In the genomic region with DNA sequence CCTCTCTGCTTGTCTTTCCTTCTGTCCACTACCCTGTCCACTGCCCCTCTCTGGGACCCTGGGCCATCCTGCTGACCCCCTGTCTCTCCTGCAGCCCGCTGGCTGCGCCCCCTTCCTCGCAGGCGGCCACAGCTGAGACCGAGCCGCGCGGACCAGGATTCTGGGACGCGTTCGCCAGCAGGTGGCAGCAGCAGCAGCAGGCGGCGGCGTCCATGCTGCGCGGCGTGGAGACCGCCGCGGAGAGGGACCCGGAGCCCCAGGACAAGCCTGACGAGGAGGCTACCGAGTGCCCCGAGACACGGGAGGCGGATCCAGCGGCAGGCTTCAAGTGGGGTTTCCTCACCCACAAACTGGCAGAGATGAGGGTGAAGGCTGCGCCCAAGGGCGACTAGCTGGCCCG, we compare ENCODE assay signal across 8 mouse cellular contexts. TPM values are rescaled to one million over a fixed set of nuclear protein-coding genes. Genes with fewer than 3 reads are reported as not detected.
DNase-seq lines count a peak whose midpoint lies in the region; ATAC-seq and TF ChIP-seq lines count a peak whose summit lies in the region.

No protein-coding gene starts in this region.

- H3K4me2 ChIP-seq in intestine, embryonic 14.5 days (ENCODE audit: low read length): peak overlapping the region; percentile 46
- H3K4me2 ChIP-seq in limb, embryonic 14.5 days (replicated peaks; ENCODE audit: low read depth, low read length, severe bottlenecking): peak overlapping the region; percentile 71
- peak overlapping the region; percentile 77 for H3K4me2 ChIP-seq in midbrain, embryonic 16.5 days (ENCODE audit: low read length)

- H3K4me1 ChIP-seq in intestine, embryonic 14.5 days (replicated peaks; ENCODE audit: control insufficient read depth, insufficient read depth, low read length): peaks cover 39% of the 10 kb centered on the region
- peaks cover 32% of the 10 kb centered on the region for H3K4me1 ChIP-seq in limb, embryonic 14.5 days (ENCODE audit: control insufficient read depth, insufficient read depth, low read length)
- peaks cover 27% of the 10 kb centered on the region for H3K4me1 ChIP-seq in midbrain, embryonic 16.5 days (ENCODE audit: control insufficient read depth, insufficient read depth, low read length)

- intact Hi-C loops in gastrocnemius, postnatal 14 days (cut with DNase I; ENCODE audit: low total_unique reads): loop anchor here (5.0 to 10.0 kb wide), 3 partner anchors 43 to 235 kb away; no protein-coding TSS in a partner anchor

- H3K27me3 ChIP-seq in intestine, embryonic 14.5 days (replicated peaks; ENCODE audit: control insufficient read depth, insufficient read depth, low read length): peaks cover 68% of the 10 kb centered on the region
- peaks cover 58% of the 10 kb centered on the region for H3K27me3 ChIP-seq in limb, embryonic 14.5 days (ENCODE audit: control insufficient read depth, insufficient read depth, low read length)
- H3K27me3 ChIP-seq in midbrain, embryonic 16.5 days (ENCODE audit: control insufficient read depth, insufficient read depth, low read depth, low read length): peaks cover 43% of the 10 kb centered on the region

- no peak overlapping the region for H3K9ac ChIP-seq in intestine, embryonic 14.5 days (ENCODE audit: low read length)
- peak overlapping the region; percentile 34 for H3K9ac ChIP-seq in limb, embryonic 14.5 days (ENCODE audit: low read depth, low read length, severe bottlenecking)
- H3K9ac ChIP-seq in midbrain, embryonic 16.5 days (ENCODE audit: low read depth, low read length): peak overlapping the region; percentile 57

- 1% methylated on average over 30 of the region's 30 CpGs for WGBS in intestine, embryonic 14.5 days
- WGBS in limb, embryonic 14.5 days: 1% methylated on average over 30 of the region's 30 CpGs
- WGBS in midbrain, embryonic 16.5 days: 1% methylated on average over 30 of the region's 30 CpGs

- TF ChIP-seq POLR2A in limb, embryonic 14.5 days (IDR thresholded peaks at IDR 0.05; ENCODE audit: borderline replicate concordance, extremely low read depth, insufficient read depth, insufficient read length): no peak

- peak overlapping the region; percentile 6 for H3K4me3 ChIP-seq in intestine, embryonic 14.5 days (ENCODE audit: low read depth, low read length)
- H3K4me3 ChIP-seq in limb, embryonic 14.5 days (replicated peaks; ENCODE audit: low read length): peak overlapping the region; percentile 53
- H3K4me3 ChIP-seq in midbrain, embryonic 16.5 days (ENCODE audit: low read depth, low read length): peak overlapping the region; percentile 59

- no peaks in the 10 kb centered on the region for H3K36me3 ChIP-seq in intestine, embryonic 14.5 days (ENCODE audit: control insufficient read depth, insufficient read depth, low read length)
- H3K36me3 ChIP-seq in limb, embryonic 14.5 days (ENCODE audit: control insufficient read depth, insufficient read depth, low read length): no peaks in the 10 kb centered on the region
- no peaks in the 10 kb centered on the region for H3K36me3 ChIP-seq in midbrain, embryonic 16.5 days (ENCODE audit: control insufficient read depth, insufficient read depth, low read length)

- no peaks in the 10 kb centered on the region for H3K9me3 ChIP-seq in intestine, embryonic 14.5 days (ENCODE audit: control insufficient read depth, low read length)
- H3K9me3 ChIP-seq in limb, embryonic 14.5 days (ENCODE audit: control insufficient read depth, low read length): no peaks in the 10 kb centered on the region
- H3K9me3 ChIP-seq in midbrain, embryonic 16.5 days (replicated peaks; ENCODE audit: control insufficient read depth, low read length, poor library complexity, severe bottlenecking): no peaks in the 10 kb centered on the region

- DNase-seq in adrenal gland, adult (ENCODE audit: inconsistent age in 2 of 2, low spot score in 1 of 2): peak; percentile 67 to 87
- DNase-seq in adrenal gland, adult 8-10 months: no peak
- DNase-seq in cerebellum, postnatal 4 days (ENCODE audit: low spot score in 2 of 2): peak; percentile 52 to 79
- DNase-seq in gastrocnemius, postnatal 14 days: peak; percentile 77
- DNase-seq in intestine, embryonic 14.5 days (ENCODE audit: low spot score): peak; percentile 92
- DNase-seq in limb, embryonic 14.5 days (ENCODE audit: low spot score): peak; percentile 71
- peak; percentile 24 to 60 for DNase-seq in spleen, postnatal 14 days (ENCODE audit: low spot score in 2 of 2)

- peak; percentile 51; the same call in 1 of the 2 replicates for ATAC-seq in intestine, embryonic 14.5 days (replicated peaks; ENCODE audit: low FRiP score, low TSS enrichment, low read depth)
- ATAC-seq in limb, embryonic 14.5 days (ENCODE audit: low FRiP score, low read depth): peak; percentile 66
- ATAC-seq in midbrain, embryonic 16.5 days: peak; percentile 30; the same call in 1 of the 2 replicates

- H3K27ac ChIP-seq in intestine, embryonic 14.5 days (ENCODE audit: low read depth): no peak overlapping the region
- no peak overlapping the region for H3K27ac ChIP-seq in limb, embryonic 14.5 days (replicated peaks; ENCODE audit: low read depth, low read length)
- no peak overlapping the region for H3K27ac ChIP-seq in midbrain, embryonic 16.5 days (ENCODE audit: low read length)

RNA-seq across cellular contexts. Expression of a gene that starts 2.9 kb away (rescaled TPM):
- not detected for total RNA-seq in adrenal gland, adult 8-10 months (2022)
- total RNA-seq in gastrocnemius, postnatal 14 days (2021): not detected
- not detected in 2 replicates for polyA plus RNA-seq in intestine, embryonic 14.5 days (2014; fragmentation: Nextera tagmentation; extraction: Ambion mirVana)
- not detected in 2 replicates for polyA plus RNA-seq in limb, embryonic 14.5 days (2012; rRNA removed)
- not detected in 2 replicates for polyA plus RNA-seq in limb, embryonic 14.5 days (2014; fragmentation: Nextera tagmentation; extraction: Ambion mirVana)
- not detected in 2 replicates for polyA plus RNA-seq in midbrain, embryonic 16.5 days (2015; fragmentation: Nextera tagmentation; extraction: Ambion mirVana)

RNA-seq across cellular contexts. Expression of a gene that starts 4.3 kb away (rescaled TPM):
- total RNA-seq in adrenal gland, adult 8-10 months (2022): 10 to 100 TPM in 2 of 4 experiments, 1 to 10 TPM in 2; 9.5 to 12.5 (median 10.1) TPM
- 1 to 10 TPM; 5.9 to 6.0 TPM for total RNA-seq in gastrocnemius, postnatal 14 days (2021)
- polyA plus RNA-seq in intestine, embryonic 14.5 days (2014; fragmentation: Nextera tagmentation; extraction: Ambion mirVana): 3.8 and 4.5 TPM in 2 replicates
- polyA plus RNA-seq in limb, embryonic 14.5 days (2012; rRNA removed): 9.7 and 13.1 TPM in 2 replicates
- 5.2 and 5.4 TPM in 2 replicates for polyA plus RNA-seq in limb, embryonic 14.5 days (2014; fragmentation: Nextera tagmentation; extraction: Ambion mirVana)
- 12.9 and 16.2 TPM in 2 replicates for polyA plus RNA-seq in midbrain, embryonic 16.5 days (2015; fragmentation: Nextera tagmentation; extraction: Ambion mirVana)

RNA-seq across cellular contexts. Expression of a gene that starts 4.3 kb away (rescaled TPM):
- 10 to 100 TPM; 10.4 to 11.6 (median 11.6) TPM for total RNA-seq in adrenal gland, adult 8-10 months (2022)
- 1 to 10 TPM; 4.1 to 4.7 TPM for total RNA-seq in gastrocnemius, postnatal 14 days (2021)
- polyA plus RNA-seq in intestine, embryonic 14.5 days (2014; fragmentation: Nextera tagmentation; extraction: Ambion mirVana): 17.5 and 20.7 TPM in 2 replicates
- 15.8 and 18.1 TPM in 2 replicates for polyA plus RNA-seq in limb, embryonic 14.5 days (2012; rRNA removed)
- polyA plus RNA-seq in limb, embryonic 14.5 days (2014; fragmentation: Nextera tagmentation; extraction: Ambion mirVana): 17.3 and 18.9 TPM in 2 replicates
- polyA plus RNA-seq in midbrain, embryonic 16.5 days (2015; fragmentation: Nextera tagmentation; extraction: Ambion mirVana): 12.4 and 13.4 TPM in 2 replicates

RNA-seq across cellular contexts. Expression of a gene that starts 6.2 kb away (rescaled TPM):
- total RNA-seq in adrenal gland, adult 8-10 months (2022): not detected
- not detected for total RNA-seq in gastrocnemius, postnatal 14 days (2021)
- 0.24 and 0.41 TPM in 2 replicates for polyA plus RNA-seq in intestine, embryonic 14.5 days (2014; fragmentation: Nextera tagmentation; extraction: Ambion mirVana)
- 0.10 TPM in 1 of 2 replicates, not detected in the other for polyA plus RNA-seq in limb, embryonic 14.5 days (2012; rRNA removed)
- 0.67 and 0.76 TPM in 2 replicates for polyA plus RNA-seq in limb, embryonic 14.5 days (2014; fragmentation: Nextera tagmentation; extraction: Ambion mirVana)
- polyA plus RNA-seq in midbrain, embryonic 16.5 days (2015; fragmentation: Nextera tagmentation; extraction: Ambion mirVana): 0.24 and 0.51 TPM in 2 replicates

RNA-seq across cellular contexts. Expression of a gene that starts 11.5 kb away (rescaled TPM):
- under 1 TPM; 0.17 to 0.65 (median 0.46) TPM for total RNA-seq in adrenal gland, adult 8-10 months (2022)
- total RNA-seq in gastrocnemius, postnatal 14 days (2021): 1 to 10 TPM; 7.5 to 8.9 TPM
- 6.1 and 7.5 TPM in 2 replicates for polyA plus RNA-seq in intestine, embryonic 14.5 days (2014; fragmentation: Nextera tagmentation; extraction: Ambion mirVana)
- polyA plus RNA-seq in limb, embryonic 14.5 days (2012; rRNA removed): 2.8 and 3.3 TPM in 2 replicates
- 2.0 TPM in 2 replicates for polyA plus RNA-seq in limb, embryonic 14.5 days (2014; fragmentation: Nextera tagmentation; extraction: Ambion mirVana)
- polyA plus RNA-seq in midbrain, embryonic 16.5 days (2015; fragmentation: Nextera tagmentation; extraction: Ambion mirVana): 0.11 and 0.13 TPM in 2 replicates

Comparison
In these comparisons a context has a peak if more than half of its experiments do, and no peak if none do; other contexts are left out.
1. H3K4me3 ChIP-seq: peak in every context shown above with its lines; median percentile 59 in midbrain, embryonic 16.5 days; 53 in limb, embryonic 14.5 days; 6 in intestine, embryonic 14.5 days.